Mouse (Mus musculus): Measurements from ENCODE around the gene Fndc3b. TPM values are rescaled to one million over a fixed set of nuclear protein-coding genes. Genes with fewer than 3 reads are reported as not detected.

Gene Fndc3b
- polyA plus RNA-seq, 1 experiment: 23.7 TPM

GRCm38 (mm10) chr3:27690030-27690429, 21.1 kb downstream of the Fndc3b start:
- Histone ChIP-seq H3K79me3 (ENCODE audit: low read depth) (peaks cover 98% of the 10 kb centered on the region), H3K36me3 (ENCODE audit: control insufficient read depth, insufficient read depth) (peaks cover 17% of the 10 kb centered on the region), H3K79me2 (ENCODE audit: control insufficient read depth, insufficient read depth) (peaks cover 100% of the 10 kb centered on the region), H3ac (ENCODE audit: control insufficient read depth, insufficient read length, low read depth) (no peak overlapping the region), H3K27me3 (ENCODE audit: control insufficient read depth, insufficient read depth, insufficient read length) (no peaks in the 10 kb centered on the region), H3K4me3 (ENCODE audit: insufficient read depth, poor library complexity, severe bottlenecking) (no peak overlapping the region)
- TF ChIP-seq MYOG (IDR thresholded peaks at IDR 0.05; ENCODE audit: control insufficient read depth, extremely low read depth, insufficient read length) (no peak), CEBPB (IDR thresholded peaks at IDR 0.05; ENCODE audit: low read depth) (peak; percentile 80), MAX (IDR thresholded peaks at IDR 0.05) (no peak), CTCF (IDR thresholded peaks at IDR 0.05; ENCODE audit: control insufficient read depth, insufficient read depth, insufficient read length) (no peak)

- no peak for TF ChIP-seq MYOG (IDR thresholded peaks at IDR 0.05; ENCODE audit: control insufficient read depth, extremely low read depth, insufficient read length)
- no peak for TF ChIP-seq MYOD1 (IDR thresholded peaks at IDR 0.05; ENCODE audit: control insufficient read depth, insufficient read length, low read depth)
- no peak for TF ChIP-seq FOSL1 (IDR thresholded peaks at IDR 0.05; ENCODE audit: insufficient read depth, low read length, poor library complexity, severe bottlenecking)
- no peak for TF ChIP-seq USF1 (IDR thresholded peaks at IDR 0.05; ENCODE audit: low read depth)
- H3K27me3 ChIP-seq (ENCODE audit: control insufficient read depth, insufficient read depth, insufficient read length): no peaks in the 10 kb centered on the region
- H3K36me3 ChIP-seq (ENCODE audit: control insufficient read depth, insufficient read depth): peaks cover 15% of the 10 kb centered on the region
- peaks cover 100% of the 10 kb centered on the region for H3K79me2 ChIP-seq (ENCODE audit: control insufficient read depth, insufficient read depth)
- no peak overlapping the region for H3ac ChIP-seq (ENCODE audit: control insufficient read depth, insufficient read length, low read depth)
- H3K79me3 ChIP-seq (ENCODE audit: low read depth): peaks cover 98% of the 10 kb centered on the region
- no peak overlapping the region for H3K4me3 ChIP-seq (ENCODE audit: insufficient read depth, poor library complexity, severe bottlenecking)
Observed at GRCm38 (mm10) chr3:27689149-27689865, 21.8 kb downstream of the Fndc3b start.

- Histone ChIP-seq H3K36me3 (ENCODE audit: control insufficient read depth, insufficient read depth) (peaks cover 16% of the 10 kb centered on the region), H3K4me3 (ENCODE audit: insufficient read depth, poor library complexity, severe bottlenecking) (no peak overlapping the region), H3K79me3 (ENCODE audit: low read depth) (peaks cover 93% of the 10 kb centered on the region), H3ac (ENCODE audit: control insufficient read depth, insufficient read length, low read depth) (no peak overlapping the region), H3K27me3 (ENCODE audit: control insufficient read depth, insufficient read depth, insufficient read length) (no peaks in the 10 kb centered on the region), H3K79me2 (ENCODE audit: control insufficient read depth, insufficient read depth) (peaks cover 100% of the 10 kb centered on the region)
- TF ChIP-seq MYOD1 (IDR thresholded peaks at IDR 0.05; ENCODE audit: control insufficient read depth, insufficient read length, low read depth) (no peak), CTCF (IDR thresholded peaks at IDR 0.05; ENCODE audit: control insufficient read depth, insufficient read depth, insufficient read length) (no peak), MAX (IDR thresholded peaks at IDR 0.05) (no peak), MYOG (IDR thresholded peaks at IDR 0.05; ENCODE audit: control insufficient read depth, extremely low read depth, insufficient read length) (no peak), USF1 (IDR thresholded peaks at IDR 0.05; ENCODE audit: low read depth) (no peak), FOSL1 (IDR thresholded peaks at IDR 0.05; ENCODE audit: insufficient read depth, low read length, poor library complexity, severe bottlenecking) (no peak), CEBPB (IDR thresholded peaks at IDR 0.05; ENCODE audit: low read depth) (no peak)
Observed at GRCm38 (mm10) chr3:27686732-27687491, 24.2 kb downstream of the Fndc3b start.

- TF ChIP-seq MAX (IDR thresholded peaks at IDR 0.05) (no peak), FOSL1 (IDR thresholded peaks at IDR 0.05; ENCODE audit: insufficient read depth, low read length, poor library complexity, severe bottlenecking) (no peak), MYOD1 (IDR thresholded peaks at IDR 0.05; ENCODE audit: control insufficient read depth, insufficient read length, low read depth) (no peak), USF1 (IDR thresholded peaks at IDR 0.05; ENCODE audit: low read depth) (no peak), CTCF (IDR thresholded peaks at IDR 0.05; ENCODE audit: control insufficient read depth, insufficient read depth, insufficient read length) (no peak), CEBPB (IDR thresholded peaks at IDR 0.05; ENCODE audit: low read depth) (no peak)
- H3K27me3 ChIP-seq (ENCODE audit: control insufficient read depth, insufficient read depth, insufficient read length): no peaks in the 10 kb centered on the region
- H3K4me3 ChIP-seq (ENCODE audit: insufficient read depth, poor library complexity, severe bottlenecking): no peak overlapping the region
- H3K79me3 ChIP-seq (ENCODE audit: low read depth): peaks cover 82% of the 10 kb centered on the region
- peaks cover 97% of the 10 kb centered on the region for H3K79me2 ChIP-seq (ENCODE audit: control insufficient read depth, insufficient read depth)
- peaks cover 21% of the 10 kb centered on the region for H3K36me3 ChIP-seq (ENCODE audit: control insufficient read depth, insufficient read depth)
- H3ac ChIP-seq (ENCODE audit: control insufficient read depth, insufficient read length, low read depth): no peak overlapping the region
Observed at GRCm38 (mm10) chr3:27685650-27686208, 25.4 kb downstream of the Fndc3b start.

GRCm38 (mm10) chr3:27685134-27685533, 26.0 kb downstream of the Fndc3b start:
- Histone ChIP-seq H3K36me3 (ENCODE audit: control insufficient read depth, insufficient read depth) (peaks cover 27% of the 10 kb centered on the region), H3K79me3 (ENCODE audit: low read depth) (peaks cover 81% of the 10 kb centered on the region), H3K27me3 (ENCODE audit: control insufficient read depth, insufficient read depth, insufficient read length) (no peaks in the 10 kb centered on the region), H3K79me2 (ENCODE audit: control insufficient read depth, insufficient read depth) (peaks cover 97% of the 10 kb centered on the region), H3K4me3 (ENCODE audit: insufficient read depth, poor library complexity, severe bottlenecking) (no peak overlapping the region), H3ac (ENCODE audit: control insufficient read depth, insufficient read length, low read depth) (no peak overlapping the region)
- TF ChIP-seq MAX (IDR thresholded peaks at IDR 0.05) (no peak), CTCF (IDR thresholded peaks at IDR 0.05; ENCODE audit: control insufficient read depth, insufficient read depth, insufficient read length) (no peak), CEBPB (IDR thresholded peaks at IDR 0.05; ENCODE audit: low read depth) (no peak), MYOG (IDR thresholded peaks at IDR 0.05; ENCODE audit: control insufficient read depth, extremely low read depth, insufficient read length) (no peak), USF1 (IDR thresholded peaks at IDR 0.05; ENCODE audit: low read depth) (no peak), MYOD1 (IDR thresholded peaks at IDR 0.05; ENCODE audit: control insufficient read depth, insufficient read length, low read depth) (no peak), FOSL1 (IDR thresholded peaks at IDR 0.05; ENCODE audit: insufficient read depth, low read length, poor library complexity, severe bottlenecking) (no peak)

Data from C2C12 (cell line).